Mouse (Mus musculus): ENCODE measurements around the gene Gm17018.

DNA sequence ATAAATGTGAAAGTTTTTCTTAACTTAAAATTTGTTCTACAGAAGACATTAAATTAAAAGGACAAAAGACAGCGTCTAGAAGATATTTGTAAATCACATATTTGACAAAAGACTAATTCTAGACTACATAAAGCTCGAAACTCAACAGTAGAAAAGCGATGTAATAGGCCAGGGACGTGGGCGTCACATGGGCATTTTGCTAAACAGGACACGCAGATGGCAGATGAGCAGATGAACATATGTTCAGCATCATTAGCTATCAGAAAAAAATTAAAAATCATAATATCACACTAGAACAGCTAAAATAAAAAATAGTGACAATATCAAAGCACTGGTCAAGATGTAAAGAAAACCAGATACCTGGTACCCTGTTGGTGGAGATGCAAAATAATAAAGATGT, 29.3 kb downstream of the Gm17018 start:
- no peak for TF ChIP-seq CTCF (conservative IDR thresholded peaks at IDR 0.05; ENCODE audit: insufficient read depth, insufficient read length, low read depth, low read length)
- TF ChIP-seq POLR2A (IDR thresholded peaks at IDR 0.05; ENCODE audit: low read depth, low read length) = no peak
